Mouse (Mus musculus) cerebellum, postnatal 4 days (tissue): ENCODE data around the gene Btbd35f18.
"Not testable (repeated sequence)": the region's sequence is repeated elsewhere in the genome, so short reads cannot be mapped to it uniquely, and the experiment has no call there.

Experiments used
- DNase-seq, 2 experiments: peaks; one replicate each; pipeline ENCODE4 v3.0.0; 2022; ENCODE audit warnings: low spot score in 2 of 2, mixed read lengths in 1 of 2

The Btbd35f18 gene

DNA sequence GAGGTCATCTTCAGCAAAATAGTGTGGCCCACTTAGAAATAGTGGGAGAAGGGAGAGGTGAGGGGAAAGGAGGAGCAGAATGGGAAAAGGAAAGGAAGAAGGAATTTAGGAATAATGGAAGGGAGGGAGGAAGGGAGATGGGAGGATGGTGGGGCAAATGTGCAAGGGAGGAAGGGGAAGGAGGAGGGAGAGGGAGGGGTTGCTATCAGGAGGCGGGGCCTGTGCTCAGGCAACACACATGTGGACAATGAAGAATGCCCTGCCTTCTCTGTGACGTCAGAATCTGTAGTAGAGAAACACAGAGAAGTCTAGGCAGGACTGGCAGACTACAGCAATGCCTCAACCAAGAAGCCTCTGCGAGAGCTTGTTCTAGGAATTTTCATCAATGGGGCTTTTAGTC is at the start of gene Btbd35f18:
Btbd35f18 (plus strand) TSS at position 301 of the 400 bp plus-strand sequence.
- not testable (repeated sequence) for DNase-seq
